ENCODE assay signal across 13 mouse cellular contexts in the genomic region with DNA sequence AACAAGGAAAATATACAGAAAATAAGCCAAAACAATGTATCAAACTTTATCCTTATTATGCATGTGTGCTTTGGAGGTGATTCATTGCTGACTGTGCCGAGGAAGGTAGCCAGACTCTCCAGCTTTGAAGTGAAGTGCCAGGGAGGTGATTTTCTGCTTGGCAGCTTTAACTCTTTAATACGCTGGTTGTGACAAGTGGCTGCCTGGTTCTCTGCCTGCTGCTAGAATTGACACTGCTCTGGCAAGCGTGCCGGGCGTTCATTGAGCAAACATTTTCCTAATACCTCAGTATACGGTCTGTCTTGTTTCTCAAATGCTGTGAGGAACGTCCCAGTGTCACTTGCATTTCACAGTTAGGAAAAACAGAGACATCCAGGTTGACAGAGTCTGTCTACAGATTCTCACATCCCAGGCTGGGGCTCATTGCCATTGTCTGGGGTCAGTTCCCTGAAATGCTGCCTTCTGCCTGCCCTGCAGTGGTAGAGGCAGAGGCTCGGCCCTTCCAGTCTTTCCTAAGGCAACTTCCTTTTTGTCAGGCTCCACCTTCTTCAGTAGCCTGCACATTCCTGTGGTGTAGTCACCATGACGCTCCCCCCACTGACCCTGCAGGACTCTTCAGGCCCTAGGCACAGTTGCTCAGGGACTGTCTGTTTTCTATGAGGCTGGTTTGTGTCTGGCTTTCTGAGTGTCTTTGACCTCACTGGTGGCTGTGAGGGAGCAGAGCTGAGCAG.
DNase-seq lines count a peak whose midpoint lies in the region; ATAC-seq and TF ChIP-seq lines count a peak whose summit lies in the region.
"Had no signal": no experiment of that assay in that cellular context is flagged by ENCODE, and none has a peak within 500 bp of the region (broad histone marks: within the 10 kb centered on the region; RNA-seq: fewer than 3 reads in every experiment).

No protein-coding gene starts in this region.

- H3K27me3 ChIP-seq in kidney, adult 2 months (replicated peaks; ENCODE audit: control insufficient read depth, insufficient read depth, low read length), result no peaks in the 10 kb centered on the region
- no peaks in the 10 kb centered on the region for H3K27me3 ChIP-seq in intestine, embryonic 15.5 days (replicated peaks)
- H3K27me3 ChIP-seq: limb, embryonic 13.5 days had no signal

- no peak for TF ChIP-seq POLR2A in kidney, adult 2 months (IDR thresholded peaks at IDR 0.05; ENCODE audit: low read depth, low read length)

- no peak overlapping the region for H3K4me3 ChIP-seq in left cerebral cortex, adult 2 months
- no peak overlapping the region for H3K4me3 ChIP-seq in kidney, adult 2 months (ENCODE audit: insufficient read depth, low read depth, low read length)
- H3K4me3 ChIP-seq in intestine, embryonic 15.5 days (replicated peaks), result no peak overlapping the region
- H3K4me3 ChIP-seq: limb, embryonic 13.5 days had no signal

- no peaks in the 10 kb centered on the region for H3K36me3 ChIP-seq in kidney, adult 2 months (ENCODE audit: control insufficient read depth, insufficient read depth, low read length)
- H3K36me3 ChIP-seq in intestine, embryonic 15.5 days, result no peaks in the 10 kb centered on the region
- H3K36me3 ChIP-seq: G1E; limb, embryonic 13.5 days had no signal

- intact Hi-C loops in left cerebral cortex, adult 2 months (cut with DNase I), result no loop called here
- intact Hi-C loops in left cerebral cortex, postnatal 10 days (cut with DNase I), result no loop called here

- WGBS in kidney, adult 2 months, result 24% methylated on average over 9 of the region's 9 CpGs
- WGBS in intestine, embryonic 15.5 days, result 57% methylated on average over 9 of the region's 9 CpGs

- no peaks in the 10 kb centered on the region for H3K9me3 ChIP-seq in intestine, embryonic 15.5 days
- H3K9me3 ChIP-seq: G1E had no signal

- no peak overlapping the region for H3K9ac ChIP-seq in intestine, embryonic 15.5 days
- H3K9ac ChIP-seq: limb, embryonic 13.5 days had no signal

- peaks cover 14% of the 10 kb centered on the region; the same call in 1 of the 2 replicates for H3K4me1 ChIP-seq in kidney, adult 2 months (ENCODE audit: control insufficient read depth, insufficient read depth, low read length)
- no peaks in the 10 kb centered on the region for H3K4me1 ChIP-seq in intestine, embryonic 15.5 days (replicated peaks)
- H3K4me1 ChIP-seq: limb, embryonic 13.5 days had no signal

- 0 out of 2 replicates have a peak overlapping the region, but pooled peaks have one; percentile 19 for H3K27ac ChIP-seq in left cerebral cortex, adult 2 months
- H3K27ac ChIP-seq in kidney, adult 2 months (ENCODE audit: insufficient read depth, low read depth, low read length), result peak overlapping the region; percentile 34; the same call in 1 of the 2 replicates
- no peak overlapping the region for H3K27ac ChIP-seq in intestine, embryonic 15.5 days
- H3K27ac ChIP-seq: limb, embryonic 13.5 days had no signal

- DNase-seq in left cerebral cortex, adult 2 months (ENCODE audit: extremely low spot score in 1 of 2, low spot score in 2 of 2), result peak in 1 of 2 experiments; percentile 14
- no peak for DNase-seq in left cerebral cortex, postnatal 10 days (ENCODE audit: extremely low spot score in 1 of 2, low spot score in 2 of 2)
- DNase-seq in brain, adult 2 months (ENCODE audit: low read depth, low spot score), result peak; percentile 42
- DNase-seq in kidney, adult 2 months, result peak; percentile 89
- DNase-seq in lung, postnatal 10 days, result peak; percentile 69
- no peak for DNase-seq in spleen, postnatal 10 days (ENCODE audit: low spot score in 2 of 2)
- no peak for DNase-seq in spleen, postnatal 4 days (ENCODE audit: low spot score in 2 of 2)
- DNase-seq: gastrocnemius, postnatal 36 days; right cerebral cortex, postnatal 4 days; thymus, postnatal 4 days had no signal

- no peak for TF ChIP-seq CTCF in left cerebral cortex, adult 2 months (IDR thresholded peaks at IDR 0.05)
- TF ChIP-seq CTCF in kidney, adult 2 months (conservative IDR thresholded peaks at IDR 0.05; ENCODE audit: insufficient read depth, insufficient read length, low read depth, low read length), result no peak

- ATAC-seq in intestine, embryonic 15.5 days, result no peak

- no peak overlapping the region for H3K4me2 ChIP-seq in intestine, embryonic 15.5 days (replicated peaks)
- H3K4me2 ChIP-seq: limb, embryonic 13.5 days had no signal

Comparison
In these comparisons a context has a peak if more than half of its experiments do, and no peak if none do; other contexts are left out.
1. DNase-seq: peak in brain, adult 2 months (single experiment), kidney, adult 2 months (single experiment) and lung, postnatal 10 days (single experiment); none in left cerebral cortex, postnatal 10 days (0 of 2), spleen, postnatal 10 days (0 of 2) and spleen, postnatal 4 days (0 of 2).